Mouse (Mus musculus) forebrain, embryonic 10.5 days (tissue): ENCODE results near the gene Wdr25. TPM values are rescaled to one million over a fixed set of nuclear protein-coding genes. Genes with fewer than 3 reads are reported as not detected.
"Not testable (repeated sequence)": the region's sequence is repeated elsewhere in the genome, so short reads cannot be mapped to it uniquely, and the experiment has no call there.

Experiments used
- DNase-seq: peaks from one replicate; pipeline ENCODE4 v3.0.0-alpha.2; 2017; ENCODE audit warnings: low spot score; ENCODE audit errors: extremely low spot score
- H3K27ac ChIP-seq: fragments of 300-500 bp; sonication (generic); 2 replicates; pipeline ENCODE4 v1.5.1; 2016; ENCODE audit warnings: mild to moderate bottlenecking
- H3K27me3 ChIP-seq: fragments of 300-500 bp; sonication (generic); 2 replicates; pipeline ENCODE4 v1.6.1; 2016; ENCODE audit warnings: mild to moderate bottlenecking; ENCODE audit not compliant: poor library complexity, severe bottlenecking
- H3K36me3 ChIP-seq: fragments of 300-500 bp; sonication (generic); replicated peaks from 2 replicates; pipeline ENCODE4 v1.6.1; 2016; ENCODE audit warnings: mild to moderate bottlenecking, moderate library complexity
- H3K4me1 ChIP-seq: fragments of 300-500 bp; sonication (generic); 2 replicates; pipeline ENCODE4 v1.6.1; 2016
- H3K4me3 ChIP-seq: fragments of 300-500 bp; sonication (generic); 2 replicates; pipeline ENCODE4 v1.5.1; 2016; ENCODE audit warnings: mild to moderate bottlenecking, moderate library complexity
- H3K9me3 ChIP-seq: fragments of 300-500 bp; sonication (generic); 2 replicates; pipeline ENCODE4 v1.6.1; 2016; ENCODE audit warnings: mild to moderate bottlenecking, moderate library complexity
- WGBS: fragments of 180-500 bp; shearing (Covaris S2); methylation state at CpG from one replicate; pipeline ENCODE4 v1.1.7; 2016; 5-methylcytosine and 5-hydroxymethylcytosine counted together
- polyA plus RNA-seq: library from polyadenylated mRNA; unstranded; fragments of >200 nt; fragmentation: Nextera tagmentation; extraction: Ambion mirVana; gene quantifications from 2 replicates; pipeline ENCODE4 v1.2.1, GENCODE M21; 2016

Wdr25 gene
- polyA plus RNA-seq = 9.4 and 9.9 TPM in 2 replicates

- peak within 1 kb of the TSS; percentile 91 for H3K4me3 ChIP-seq
- H3K27ac ChIP-seq = peak within 1 kb of the TSS; percentile 86
- 23% methylated on average over 12 of the region's 12 CpGs for WGBS
Measured at GRCm38 (mm10) chr12:108892989-108893714, at the start of gene Wdr25. TSS of gene Wdr25 (plus strand) at chr12:108893631.

GRCm38 (mm10) chr12:108848033-108848432, 45.4 kb upstream of the Wdr25 start:
- DNase-seq, H3K9me3 ChIP-seq, H3K4me3 ChIP-seq, H3K27ac ChIP-seq, H3K27me3 ChIP-seq: not testable (repeated sequence)
- WGBS = 87% methylated on average over 3 of the region's 3 CpGs
- Histone ChIP-seq H3K36me3 (peaks cover 48% of the 10 kb centered on the region), H3K4me1 (peaks cover 18% of the 10 kb centered on the region)

More at GRCm38 (mm10) chr12:108892989-108893714, at the start of gene Wdr25:
- DNase-seq = no peak
- Histone ChIP-seq H3K36me3 (peaks cover 36% of the 10 kb centered on the region), H3K27me3 (no peaks in the 10 kb centered on the region), H3K9me3 (no peaks in the 10 kb centered on the region), H3K4me1 (peaks cover 27% of the 10 kb centered on the region)

GRCm38 (mm10) chr12:108849488-108850022, 43.9 kb upstream of the Wdr25 start:
- no peaks in the 10 kb centered on the region for H3K9me3 ChIP-seq
- 87% methylated on average over 4 of the region's 4 CpGs for WGBS
- no peak for DNase-seq
- no peak overlapping the region for H3K27ac ChIP-seq
- peaks cover 34% of the 10 kb centered on the region for H3K36me3 ChIP-seq
- H3K27me3 ChIP-seq = no peaks in the 10 kb centered on the region
- H3K4me1 ChIP-seq = peaks cover 18% of the 10 kb centered on the region
- no peak overlapping the region for H3K4me3 ChIP-seq

- H3K9me3 ChIP-seq = no peaks in the 10 kb centered on the region
- peaks cover 30% of the 10 kb centered on the region for H3K36me3 ChIP-seq
- no peak overlapping the region for H3K4me3 ChIP-seq
- peaks cover 18% of the 10 kb centered on the region for H3K4me1 ChIP-seq
- H3K27me3 ChIP-seq = no peaks in the 10 kb centered on the region
- 66% methylated on average over 8 of the region's 8 CpGs for WGBS
- no peak for DNase-seq
- no peak overlapping the region for H3K27ac ChIP-seq
Measured at GRCm38 (mm10) chr12:108850129-108850528, 43.3 kb upstream of the Wdr25 start.

- peaks cover 18% of the 10 kb centered on the region for H3K4me1 ChIP-seq
- DNase-seq = no peak
- H3K27me3 ChIP-seq = no peaks in the 10 kb centered on the region
- no peak overlapping the region for H3K4me3 ChIP-seq
- WGBS = 86% methylated on average over 8 of the region's 8 CpGs
- H3K27ac ChIP-seq = 0 out of 2 replicates have a peak overlapping the region, but pooled peaks have one; percentile 26
- H3K9me3 ChIP-seq = no peaks in the 10 kb centered on the region
- peaks cover 28% of the 10 kb centered on the region for H3K36me3 ChIP-seq
Measured at GRCm38 (mm10) chr12:108850886-108851285, 42.5 kb upstream of the Wdr25 start.

- Histone ChIP-seq H3K4me1 (peaks cover 18% of the 10 kb centered on the region), H3K4me3 (no peak overlapping the region), H3K27me3 (no peaks in the 10 kb centered on the region), H3K36me3 (peaks cover 15% of the 10 kb centered on the region), H3K27ac (no peak overlapping the region), H3K9me3 (no peaks in the 10 kb centered on the region)
- no peak for DNase-seq
- 88% methylated on average over 8 of the region's 8 CpGs for WGBS
Measured at GRCm38 (mm10) chr12:108852822-108853221, 40.6 kb upstream of the Wdr25 start.

- Histone ChIP-seq H3K36me3 (peaks cover 22% of the 10 kb centered on the region), H3K4me3 (no peak overlapping the region), H3K4me1 (peaks cover 14% of the 10 kb centered on the region), H3K27me3 (no peaks in the 10 kb centered on the region), H3K9me3 (no peaks in the 10 kb centered on the region), H3K27ac (no peak overlapping the region)
- no peak for DNase-seq
- WGBS = 92% methylated on average over 10 of the region's 10 CpGs
Measured at GRCm38 (mm10) chr12:108855081-108855480, 38.4 kb upstream of the Wdr25 start.

- H3K27ac ChIP-seq = 0 out of 2 replicates have a peak overlapping the region, but pooled peaks have one; percentile 30
- 86% methylated on average over 8 of the region's 8 CpGs for WGBS
Measured at GRCm38 (mm10) chr12:108856186-108856585, 37.2 kb upstream of the Wdr25 start.

GRCm38 (mm10) chr12:108857109-108857508, 36.3 kb upstream of the Wdr25 start:
- DNase-seq = no peak
- no peak overlapping the region for H3K27ac ChIP-seq

More at GRCm38 (mm10) chr12:108856186-108856585, 37.2 kb upstream of the Wdr25 start:
- Histone ChIP-seq H3K4me3 (no peak overlapping the region), H3K27me3 (no peaks in the 10 kb centered on the region), H3K9me3 (no peaks in the 10 kb centered on the region), H3K36me3 (peaks cover 33% of the 10 kb centered on the region), H3K4me1 (peaks cover 3% of the 10 kb centered on the region)
- DNase-seq = no peak

GRCm38 (mm10) chr12:108857589-108858184, 35.7 kb upstream of the Wdr25 start:
- Histone ChIP-seq H3K9me3 (no peaks in the 10 kb centered on the region), H3K36me3 (peaks cover 48% of the 10 kb centered on the region), H3K4me3 (no peak overlapping the region), H3K27me3 (no peaks in the 10 kb centered on the region), H3K27ac (no peak overlapping the region), H3K4me1 (no peaks in the 10 kb centered on the region)
- no peak for DNase-seq
- 82% methylated on average over 7 of the region's 7 CpGs for WGBS

More at GRCm38 (mm10) chr12:108857109-108857508, 36.3 kb upstream of the Wdr25 start:
- Histone ChIP-seq H3K36me3 (peaks cover 43% of the 10 kb centered on the region), H3K4me3 (no peak overlapping the region), H3K27me3 (no peaks in the 10 kb centered on the region), H3K4me1 (no peaks in the 10 kb centered on the region), H3K9me3 (no peaks in the 10 kb centered on the region)
- WGBS = 92% methylated on average over 7 of the region's 7 CpGs

- H3K27ac ChIP-seq = no peak overlapping the region
- H3K4me1 ChIP-seq = no peaks in the 10 kb centered on the region
- no peak for DNase-seq
- H3K36me3 ChIP-seq = peaks cover 56% of the 10 kb centered on the region
- no peaks in the 10 kb centered on the region for H3K9me3 ChIP-seq
- no peaks in the 10 kb centered on the region for H3K27me3 ChIP-seq
- 90% methylated on average over 5 of the region's 5 CpGs for WGBS
- no peak overlapping the region for H3K4me3 ChIP-seq
Measured at GRCm38 (mm10) chr12:108858486-108858885, 34.9 kb upstream of the Wdr25 start.

- 95% methylated on average over 6 of the region's 6 CpGs for WGBS
- Histone ChIP-seq H3K9me3 (no peaks in the 10 kb centered on the region), H3K4me3 (no peak overlapping the region), H3K27me3 (no peaks in the 10 kb centered on the region), H3K4me1 (no peaks in the 10 kb centered on the region), H3K36me3 (peaks cover 100% of the 10 kb centered on the region), H3K27ac (no peak overlapping the region)
- no peak for DNase-seq
Measured at GRCm38 (mm10) chr12:108865007-108865494, 28.4 kb upstream of the Wdr25 start.

GRCm38 (mm10) chr12:108869575-108869974, 23.9 kb upstream of the Wdr25 start:
- 85% methylated on average over 2 of the region's 2 CpGs for WGBS
- no peaks in the 10 kb centered on the region for H3K4me1 ChIP-seq
- no peak overlapping the region for H3K4me3 ChIP-seq
- no peak for DNase-seq
- H3K27me3 ChIP-seq = no peaks in the 10 kb centered on the region
- H3K9me3 ChIP-seq = no peaks in the 10 kb centered on the region
- H3K27ac ChIP-seq = no peak overlapping the region
- peaks cover 100% of the 10 kb centered on the region for H3K36me3 ChIP-seq
